Mouse (Mus musculus): ENCODE measurements around the gene Als2cl. TPM values are rescaled to one million over a fixed set of nuclear protein-coding genes. Genes with fewer than 3 reads are reported as not detected.

Als2cl gene
- polyA plus RNA-seq, 1 experiment from 2014 or later = 2.2 TPM

DNA sequence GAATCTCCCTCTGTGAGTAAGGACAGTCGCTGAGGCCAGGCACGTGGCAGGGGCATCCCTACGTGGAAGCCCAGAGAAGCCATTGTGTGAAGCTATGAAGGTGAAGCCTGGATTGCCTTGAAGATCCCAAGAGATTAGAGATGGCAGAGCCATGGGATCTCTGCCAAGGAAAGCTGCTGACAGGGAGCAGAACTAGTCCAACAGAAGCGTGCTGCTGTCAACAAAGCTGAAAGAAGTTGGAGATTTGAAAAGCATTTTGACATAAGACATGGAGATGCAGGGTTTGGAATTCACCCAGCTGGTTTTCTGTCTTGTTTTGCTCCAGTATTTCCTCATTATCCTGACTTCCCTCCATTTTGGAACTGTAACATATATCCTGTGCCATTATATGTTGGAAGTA is 22.6 kb downstream of the Als2cl start:
- ATAC-seq (ENCODE audit: low FRiP score, low read depth) = no peak
- Histone ChIP-seq H3K4me3 (no peak overlapping the region), H3K4me2 (no peak overlapping the region), H3K9ac (no peak overlapping the region), H3K27ac (replicated peaks) (no peak overlapping the region), H3K4me1 (replicated peaks) (no peaks in the 10 kb centered on the region), H3K9me3 (no peaks in the 10 kb centered on the region), H3K27me3 (no peaks in the 10 kb centered on the region), H3K36me3 (no peaks in the 10 kb centered on the region)
- 73% methylated on average over 4 of the region's 4 CpGs for WGBS

DNA sequence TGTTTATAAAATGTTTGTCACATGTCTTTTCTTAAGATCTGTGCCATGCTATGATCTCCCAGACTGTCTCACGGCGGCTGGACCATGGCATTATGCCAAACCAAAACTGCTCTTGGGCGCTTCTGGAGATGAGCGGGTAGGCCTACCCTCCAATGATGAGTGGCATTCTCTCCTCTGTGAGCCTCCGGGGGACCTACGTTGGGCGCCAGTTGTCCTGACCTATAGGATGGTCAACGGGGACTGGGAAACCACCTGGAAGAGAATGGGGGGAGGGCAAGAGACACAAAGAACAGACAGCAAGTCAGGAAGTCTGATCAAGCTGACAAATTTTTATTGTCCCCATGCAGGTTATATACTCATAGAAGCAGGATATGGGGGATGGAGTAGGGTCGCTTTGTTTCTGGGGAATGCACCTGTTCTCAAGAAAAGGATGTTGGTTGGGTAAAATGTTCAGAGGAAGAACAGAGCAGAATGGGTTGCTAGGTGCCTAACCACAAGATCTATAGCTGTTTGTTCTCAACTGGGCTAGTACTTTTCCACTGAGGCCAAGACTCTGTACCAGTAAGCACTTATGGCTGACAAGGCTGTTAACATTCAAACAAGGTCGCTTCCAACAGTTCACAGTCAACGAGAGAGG is 27.6 kb downstream of the Als2cl start:
- Histone ChIP-seq H3K4me3 (no peak overlapping the region), H3K36me3 (no peaks in the 10 kb centered on the region), H3K9ac (no peak overlapping the region), H3K27ac (replicated peaks) (no peak overlapping the region), H3K27me3 (no peaks in the 10 kb centered on the region), H3K4me2 (no peak overlapping the region), H3K4me1 (replicated peaks) (no peaks in the 10 kb centered on the region), H3K9me3 (no peaks in the 10 kb centered on the region)
- no peak for ATAC-seq (ENCODE audit: low FRiP score, low read depth)
- WGBS = 94% methylated on average over 11 of the region's 11 CpGs

GRCm38 (mm10) chr9:110907838-110908630 is 28.4 kb downstream of the Als2cl start:
- Histone ChIP-seq H3K4me3 (no peak overlapping the region), H3K4me1 (replicated peaks) (no peaks in the 10 kb centered on the region), H3K27ac (replicated peaks) (no peak overlapping the region), H3K9me3 (no peaks in the 10 kb centered on the region), H3K9ac (no peak overlapping the region), H3K27me3 (no peaks in the 10 kb centered on the region), H3K4me2 (no peak overlapping the region), H3K36me3 (no peaks in the 10 kb centered on the region)
- 86% methylated on average over 4 of the region's 4 CpGs for WGBS
- no peak for ATAC-seq (ENCODE audit: low FRiP score, low read depth)

DNA sequence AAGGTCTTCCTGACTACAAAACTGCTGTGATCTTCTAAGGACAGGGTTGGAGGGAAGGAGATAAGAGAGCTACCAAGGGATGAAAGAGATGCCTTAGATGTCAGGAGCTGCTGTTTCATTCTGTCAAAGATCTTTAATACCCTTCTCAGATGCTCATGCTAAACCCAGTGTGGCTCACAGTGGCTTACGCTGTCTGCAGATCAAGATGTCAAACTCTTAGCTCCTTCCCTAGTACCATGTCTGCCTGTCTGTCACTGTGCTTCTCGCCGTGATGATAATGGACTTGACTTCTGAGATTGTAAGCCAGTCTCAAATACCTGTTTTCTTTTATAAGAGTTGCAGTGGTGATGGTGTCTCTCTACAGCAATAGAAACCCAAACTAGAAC is 29.0 kb downstream of the Als2cl start:
- WGBS = 96% methylated on average over 3 of the region's 3 CpGs
- Histone ChIP-seq H3K4me2 (no peak overlapping the region), H3K36me3 (no peaks in the 10 kb centered on the region), H3K9me3 (no peaks in the 10 kb centered on the region), H3K27ac (replicated peaks) (no peak overlapping the region), H3K4me3 (no peak overlapping the region), H3K27me3 (no peaks in the 10 kb centered on the region), H3K9ac (no peak overlapping the region), H3K4me1 (replicated peaks) (no peaks in the 10 kb centered on the region)
- ATAC-seq (ENCODE audit: low FRiP score, low read depth) = no peak

DNA sequence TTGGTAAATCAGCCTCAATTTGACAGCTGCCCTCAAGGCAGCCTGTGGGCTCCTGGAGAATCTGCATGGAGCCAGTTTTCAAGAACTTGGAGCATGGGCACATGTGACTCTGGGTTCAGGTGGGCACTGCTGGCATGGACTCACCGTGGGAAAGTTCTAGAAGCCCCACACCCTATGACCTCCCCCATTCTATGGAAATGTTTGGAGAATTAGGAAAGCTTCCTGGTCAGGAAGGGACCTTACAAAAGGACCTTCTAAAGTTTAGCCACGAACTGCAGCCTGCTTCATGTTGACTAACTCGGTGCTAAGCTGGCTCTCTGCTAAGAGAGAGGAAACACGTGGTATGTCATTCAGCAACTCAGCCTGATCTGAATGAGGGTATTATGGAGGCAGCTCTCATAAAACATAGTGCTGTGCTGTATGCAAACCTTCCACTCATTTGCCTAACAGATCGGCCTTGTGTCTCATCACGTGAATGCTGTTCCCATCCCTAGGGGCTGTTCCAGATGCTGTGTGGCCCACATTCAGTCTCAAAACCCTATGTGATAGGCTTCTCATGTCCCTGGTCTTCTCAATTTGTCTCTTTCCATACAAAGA is 29.8 kb downstream of the Als2cl start:
- H3K4me3 ChIP-seq = no peak overlapping the region
- 78% methylated on average over 6 of the region's 6 CpGs for WGBS
- no peak overlapping the region for H3K4me2 ChIP-seq
- ATAC-seq (ENCODE audit: low FRiP score, low read depth) = no peak
- no peaks in the 10 kb centered on the region for H3K27me3 ChIP-seq
- H3K9ac ChIP-seq = no peak overlapping the region
- no peak overlapping the region for H3K27ac ChIP-seq (replicated peaks)
- H3K9me3 ChIP-seq = no peaks in the 10 kb centered on the region
- H3K36me3 ChIP-seq = no peaks in the 10 kb centered on the region
- H3K4me1 ChIP-seq (replicated peaks) = no peaks in the 10 kb centered on the region

GRCm38 (mm10) chr9:110914631-110915236 is 35.1 kb downstream of the Als2cl start:
- H3K9ac ChIP-seq = no peak overlapping the region
- H3K4me3 ChIP-seq = no peak overlapping the region
- no peaks in the 10 kb centered on the region for H3K27me3 ChIP-seq
- H3K4me1 ChIP-seq (replicated peaks) = no peaks in the 10 kb centered on the region
- no peaks in the 10 kb centered on the region for H3K9me3 ChIP-seq
- 53% methylated on average over 21 of the region's 21 CpGs for WGBS
- H3K36me3 ChIP-seq = no peaks in the 10 kb centered on the region
- no peak overlapping the region for H3K27ac ChIP-seq (replicated peaks)
- H3K4me2 ChIP-seq = no peak overlapping the region
- ATAC-seq (ENCODE audit: low FRiP score, low read depth) = no peak

GRCm38 (mm10) chr9:110915466-110915865 is 35.8 kb downstream of the Als2cl start:
- Histone ChIP-seq H3K27me3 (no peaks in the 10 kb centered on the region), H3K27ac (replicated peaks) (no peak overlapping the region), H3K4me3 (no peak overlapping the region), H3K4me2 (no peak overlapping the region), H3K36me3 (no peaks in the 10 kb centered on the region), H3K9me3 (no peaks in the 10 kb centered on the region), H3K9ac (no peak overlapping the region), H3K4me1 (replicated peaks) (no peaks in the 10 kb centered on the region)
- WGBS = 73% methylated on average over 8 of the region's 8 CpGs
- no peak for ATAC-seq (ENCODE audit: low FRiP score, low read depth)

GRCm38 (mm10) chr9:110916786-110917185 is 37.1 kb downstream of the Als2cl start, which contains the start of gene Fam240a:
Gene Fam240a, minus strand, starts transcription at chr9:110916861.
- H3K27me3 ChIP-seq = no peaks in the 10 kb centered on the region
- 93% methylated on average over 7 of the region's 7 CpGs for WGBS

GRCm38 (mm10) chr9:110920665-110921419 is 41.2 kb downstream of the Als2cl start:
- ATAC-seq (ENCODE audit: low FRiP score, low read depth) = peak; percentile 61; the same call in 1 of the 2 replicates
- Histone ChIP-seq H3K27ac (replicated peaks) (no peak overlapping the region), H3K4me1 (replicated peaks) (peaks cover 4% of the 10 kb centered on the region), H3K9ac (no peak overlapping the region), H3K4me3 (no peak overlapping the region), H3K4me2 (0 out of 2 replicates have a peak overlapping the region, but pooled peaks have one; percentile 9), H3K9me3 (no peaks in the 10 kb centered on the region), H3K36me3 (no peaks in the 10 kb centered on the region), H3K27me3 (no peaks in the 10 kb centered on the region)
- WGBS = 40% methylated on average over 15 of the region's 15 CpGs

More at GRCm38 (mm10) chr9:110916786-110917185, 37.1 kb downstream of the Als2cl start, which contains the start of gene Fam240a:
- ATAC-seq (ENCODE audit: low FRiP score, low read depth) = no peak
- no peak within 1 kb of the TSS for H3K27ac ChIP-seq (replicated peaks)
- no peaks in the 10 kb centered on the region for H3K9me3 ChIP-seq
- H3K4me3 ChIP-seq = no peak within 1 kb of the TSS
- no peak within 1 kb of the TSS for H3K9ac ChIP-seq
- H3K4me2 ChIP-seq = no peak within 1 kb of the TSS
- H3K4me1 ChIP-seq (replicated peaks) = peaks cover 4% of the 10 kb centered on the region
- no peaks in the 10 kb centered on the region for H3K36me3 ChIP-seq

GRCm38 (mm10) chr9:110922759-110923158 is 43.1 kb downstream of the Als2cl start:
- Histone ChIP-seq H3K4me1 (replicated peaks) (peaks cover 4% of the 10 kb centered on the region), H3K27me3 (no peaks in the 10 kb centered on the region), H3K9ac (no peak overlapping the region), H3K9me3 (no peaks in the 10 kb centered on the region), H3K4me2 (no peak overlapping the region), H3K36me3 (no peaks in the 10 kb centered on the region), H3K27ac (replicated peaks) (no peak overlapping the region), H3K4me3 (no peak overlapping the region)
- no peak for ATAC-seq (ENCODE audit: low FRiP score, low read depth)
- WGBS = 22% methylated on average over 7 of the region's 7 CpGs

GRCm38 (mm10) chr9:110931573-110931972 is 51.9 kb downstream of the Als2cl start:
- 43% methylated on average over 6 of the region's 6 CpGs for WGBS

More at GRCm38 (mm10) chr9:110931573-110931972, 51.9 kb downstream of the Als2cl start:
- H3K4me2 ChIP-seq = no peak overlapping the region
- no peaks in the 10 kb centered on the region for H3K36me3 ChIP-seq
- H3K9me3 ChIP-seq = no peaks in the 10 kb centered on the region
- H3K9ac ChIP-seq = no peak overlapping the region
- no peaks in the 10 kb centered on the region for H3K27me3 ChIP-seq
- no peak overlapping the region for H3K27ac ChIP-seq (replicated peaks)
- no peak for ATAC-seq (ENCODE audit: low FRiP score, low read depth)
- H3K4me1 ChIP-seq (replicated peaks) = peaks cover 16% of the 10 kb centered on the region
- H3K4me3 ChIP-seq = no peak overlapping the region

Measured in hindbrain, embryonic 15.5 days (tissue).